Mouse (Mus musculus): ENCODE results near the gene Ccdc85b. TPM values are rescaled to one million over a fixed set of nuclear protein-coding genes. Genes with fewer than 3 reads are reported as not detected.

Ccdc85b gene
- polyA plus RNA-seq, 1 experiment from 2014 or later = 0.80 TPM

Other genes with a start within 250 kb of the Ccdc85b start
- 14.8 to 16.9 TPM (median 16.9 TPM) in 3 replicates for gene Pacs1, start 184.8 kb downstream of the Ccdc85b start, polyA plus RNA-seq (2018)
- gene Sf3b2, start 162.4 kb downstream of the Ccdc85b start, polyA plus RNA-seq (2018) = 131 to 171 TPM (median 133 TPM) in 3 replicates
- gene Gal3st3, start 159.6 kb downstream of the Ccdc85b start, polyA plus RNA-seq (2018) = not detected in 3 replicates
- not detected in 3 replicates for gene Catsper1, start 122.2 kb downstream of the Ccdc85b start, polyA plus RNA-seq (2018)
- 0.05 to 0.27 TPM in 2 of 3 replicates, not detected in the other for gene Cst6, start 108.3 kb downstream of the Ccdc85b start, polyA plus RNA-seq (2018)
- 12.7 to 36.5 TPM (median 17.7 TPM) in 3 replicates for gene Eif1ad, start 91.2 kb downstream of the Ccdc85b start, polyA plus RNA-seq (2018)
- 43.3 to 113 TPM (median 54.5 TPM) in 3 replicates for gene Banf1, start 90.7 kb downstream of the Ccdc85b start, polyA plus RNA-seq (2018)
- 31.4 to 48.9 TPM (median 32.4 TPM) in 3 replicates for gene Sart1, start 69.2 kb downstream of the Ccdc85b start, polyA plus RNA-seq (2018)
- gene Tsga10ip, start 55.4 kb downstream of the Ccdc85b start, polyA plus RNA-seq (2018) = not detected in 3 replicates
- 147 to 170 TPM (median 156 TPM) in 3 replicates for gene Drap1, start 32.9 kb downstream of the Ccdc85b start, polyA plus RNA-seq (2018)
- 28.7 to 55.4 TPM (median 29.9 TPM) in 3 replicates for gene AI837181, start 32.8 kb downstream of the Ccdc85b start, polyA plus RNA-seq (2018)
- 0.43 TPM in 1 of 3 replicates, not detected in the others for gene Fosl1, start 10.3 kb downstream of the Ccdc85b start, polyA plus RNA-seq (2018)
- gene Fibp, start 2.7 kb upstream of the Ccdc85b start, polyA plus RNA-seq (2018) = 40.2 to 58.1 TPM (median 52.2 TPM) in 3 replicates
- gene Ctsw, start 10.6 kb upstream of the Ccdc85b start, polyA plus RNA-seq (2018) = 0.24 to 0.53 TPM in 2 of 3 replicates, not detected in the other
- gene Efemp2, start 16.1 kb upstream of the Ccdc85b start, polyA plus RNA-seq (2018) = 4.6 to 7.5 TPM (median 6.8 TPM) in 3 replicates
- 6.4 to 14.5 TPM (median 10.8 TPM) in 3 replicates for gene Mus81, start 30.5 kb upstream of the Ccdc85b start, polyA plus RNA-seq (2018)
- 1,230 to 2,008 TPM (median 1,377 TPM) in 3 replicates for gene Cfl1, start 32.6 kb upstream of the Ccdc85b start, polyA plus RNA-seq (2018)
- 0.34 to 1.6 TPM (median 0.91 TPM) in 3 replicates for gene 1700020D05Rik, start 45.9 kb upstream of the Ccdc85b start, polyA plus RNA-seq (2018)
- 5.5 to 23.0 TPM (median 11.7 TPM) in 3 replicates for gene Snx32, start 52.6 kb upstream of the Ccdc85b start, polyA plus RNA-seq (2018)
- 0.11 TPM in 1 of 3 replicates, not detected in the others for gene Ovol1, start 102.8 kb upstream of the Ccdc85b start, polyA plus RNA-seq (2018)
- gene Ap5b1, start 110.1 kb upstream of the Ccdc85b start, polyA plus RNA-seq (2018) = 10.0 to 20.3 TPM (median 16.8 TPM) in 3 replicates
- gene Rnaseh2c, start 144.0 kb upstream of the Ccdc85b start, polyA plus RNA-seq (2018) = 11.6 to 23.4 TPM (median 21.6 TPM) in 3 replicates
- gene Kat5, start 152.3 kb upstream of the Ccdc85b start, polyA plus RNA-seq (2018) = 35.4 to 54.4 TPM (median 47.1 TPM) in 3 replicates
- 48.3 to 268 TPM (median 62.4 TPM) in 3 replicates for gene Rela, start 179.6 kb upstream of the Ccdc85b start, polyA plus RNA-seq (2018)
- gene Sipa1, start 205.8 kb upstream of the Ccdc85b start, polyA plus RNA-seq (2018) = 29.5 to 49.9 TPM (median 44.1 TPM) in 3 replicates
- 29.4 to 53.8 TPM (median 31.8 TPM) in 3 replicates for gene Map3k11, start 230.8 kb upstream of the Ccdc85b start, polyA plus RNA-seq (2018)
- gene Pcnx3, start 231.0 kb upstream of the Ccdc85b start, polyA plus RNA-seq (2018) = 16.4 to 37.7 TPM (median 26.8 TPM) in 3 replicates
- not detected in 3 replicates for gene Kcnk7, start 246.5 kb upstream of the Ccdc85b start, polyA plus RNA-seq (2018)